Mouse (Mus musculus) heart, postnatal 4 days (tissue): ENCODE measurements around the gene Gde1. TPM values are rescaled to one million over a fixed set of nuclear protein-coding genes. Genes with fewer than 3 reads are reported as not detected.

Experiments used
- DNase-seq: peaks from one replicate; pipeline ENCODE4 v3.0.0; 2021
- total RNA-seq, 2 experiments: library from RNA; stranded (reverse); gene quantifications; 2 replicates each; pipeline ENCODE4 v1.2.3; 2021

The Gde1 gene
- total RNA-seq, 2 experiments from 2014 or later, result 38.6 to 38.8 TPM

DNA sequence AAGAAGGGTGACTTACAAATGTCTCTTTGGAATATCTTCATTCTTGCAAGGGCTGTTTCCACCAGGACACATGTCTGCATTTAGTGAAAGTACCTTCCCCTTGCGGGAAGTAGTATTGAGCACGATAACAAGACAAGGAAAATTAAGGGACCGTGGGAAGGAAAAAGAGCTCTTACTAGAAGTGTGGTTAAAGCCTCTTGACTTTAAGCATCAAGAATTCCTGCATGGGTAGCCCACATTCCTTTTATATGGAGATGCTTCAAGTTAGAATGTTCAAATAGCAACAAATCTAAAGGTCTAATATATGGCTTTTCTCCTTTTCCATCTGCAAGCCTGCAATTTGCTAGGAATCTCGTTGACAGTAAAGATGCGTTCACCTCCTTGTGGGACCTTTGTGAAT lies 910 bp upstream of the Gde1 start:
- no peak for DNase-seq

DNA sequence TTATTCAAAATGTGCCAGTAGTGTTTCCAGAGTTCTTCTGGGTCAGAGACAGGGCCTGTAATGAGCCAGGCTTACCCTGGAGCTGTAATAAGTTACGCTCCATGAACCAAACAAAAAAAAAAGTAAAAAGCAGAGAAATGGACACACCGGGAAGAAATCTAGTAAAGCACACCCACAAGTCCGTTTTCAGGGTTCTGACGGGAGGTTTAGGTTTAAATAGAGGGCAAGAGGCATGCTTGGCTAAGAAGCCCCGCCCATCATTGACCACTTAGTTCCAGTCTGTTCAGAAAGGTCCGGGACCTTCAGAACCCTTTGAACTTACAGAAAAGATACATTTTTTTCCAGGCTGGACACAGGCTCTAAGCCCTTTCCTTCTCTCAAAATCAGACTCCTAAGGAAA lies 473 bp upstream of the Gde1 start:
- DNase-seq, result no peak

- DNase-seq, result no peak
These were observed 1.4 kb downstream of the Gde1 start for GRCm38 (mm10) chr7:118704001-118704850.

- no peak for DNase-seq
These were observed 2.4 kb downstream of the Gde1 start for GRCm38 (mm10) chr7:118703144-118703561.

DNA sequence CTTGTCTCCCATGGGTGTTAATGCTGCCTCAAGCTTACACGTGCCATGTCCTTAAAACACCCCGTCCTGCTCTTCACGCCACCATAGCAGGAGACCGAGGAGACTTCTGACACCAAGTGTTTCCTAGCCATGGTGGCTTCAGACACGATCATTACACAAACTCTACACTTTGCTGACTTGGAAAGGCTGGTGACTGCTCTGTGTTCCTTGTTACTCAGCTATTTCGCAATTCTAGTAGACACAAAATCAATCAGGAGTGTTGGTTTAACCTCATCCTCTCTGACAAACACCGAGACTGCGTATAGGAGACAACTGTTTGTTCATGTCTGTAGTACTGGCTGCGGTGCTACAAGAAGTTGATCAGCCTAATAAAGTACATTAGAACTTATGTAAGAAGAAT lies 6.7 kb downstream of the Gde1 start:
- no peak for DNase-seq

DNA sequence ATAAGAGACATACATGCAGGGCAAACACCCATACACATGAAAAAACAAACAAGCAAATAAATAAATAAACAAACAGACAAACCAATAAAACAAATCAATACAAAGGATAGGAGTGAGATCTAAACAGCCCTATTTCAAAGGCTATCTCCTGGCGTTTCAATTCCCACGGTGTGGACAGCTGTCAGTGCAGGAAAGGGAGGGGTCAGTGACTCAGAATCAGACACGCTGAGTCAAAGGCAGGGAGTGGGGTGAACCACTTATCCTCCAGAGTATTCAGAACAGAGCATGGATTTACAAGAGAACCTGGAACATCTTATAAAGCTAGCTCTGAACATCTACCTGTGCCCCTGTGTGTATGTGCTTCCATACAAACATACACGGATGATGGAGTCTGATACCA lies 8.4 kb downstream of the Gde1 start:
- no peak for DNase-seq

GRCm38 (mm10) chr7:118696146-118696545 lies 9.4 kb downstream of the Gde1 start:
- no peak for DNase-seq

DNA sequence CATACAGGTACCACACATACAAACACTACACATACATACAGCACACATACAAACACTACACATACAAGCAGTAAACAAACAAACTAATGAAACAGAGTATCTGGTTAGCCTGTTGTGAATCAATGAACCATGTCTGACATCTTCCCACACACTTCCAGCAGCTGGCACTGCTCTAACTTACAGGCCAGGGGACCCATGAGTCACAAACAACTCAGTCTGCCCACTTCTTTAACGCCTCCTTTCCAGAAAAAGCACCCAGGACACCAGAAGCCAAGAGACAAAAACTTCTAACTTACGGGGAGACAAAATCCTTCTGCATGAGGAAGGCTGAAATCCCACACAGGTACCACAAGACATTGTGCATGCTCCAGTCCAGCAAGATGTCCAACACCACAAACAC lies 14.3 kb downstream of the Gde1 start:
- no peak for DNase-seq

DNA sequence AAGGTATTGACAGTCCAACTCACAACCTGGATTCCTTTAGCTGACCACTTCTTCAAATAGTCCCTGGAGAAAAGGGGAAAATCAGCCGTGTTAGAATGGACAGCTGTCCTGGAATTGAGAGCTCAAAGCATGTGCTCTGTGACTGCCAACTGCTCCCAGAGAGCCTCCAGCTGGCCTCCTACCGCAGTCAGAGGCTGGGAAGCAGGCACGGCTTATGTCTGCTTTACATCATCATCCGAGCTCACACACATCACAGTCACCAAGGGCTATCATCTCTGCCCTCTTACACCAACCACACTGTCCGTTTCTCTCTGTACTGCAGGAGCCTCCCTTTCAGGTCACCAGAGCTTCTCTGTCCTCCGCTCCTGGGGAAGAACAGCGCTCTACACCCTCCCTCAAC lies 16.5 kb downstream of the Gde1 start:
- no peak for DNase-seq

DNA sequence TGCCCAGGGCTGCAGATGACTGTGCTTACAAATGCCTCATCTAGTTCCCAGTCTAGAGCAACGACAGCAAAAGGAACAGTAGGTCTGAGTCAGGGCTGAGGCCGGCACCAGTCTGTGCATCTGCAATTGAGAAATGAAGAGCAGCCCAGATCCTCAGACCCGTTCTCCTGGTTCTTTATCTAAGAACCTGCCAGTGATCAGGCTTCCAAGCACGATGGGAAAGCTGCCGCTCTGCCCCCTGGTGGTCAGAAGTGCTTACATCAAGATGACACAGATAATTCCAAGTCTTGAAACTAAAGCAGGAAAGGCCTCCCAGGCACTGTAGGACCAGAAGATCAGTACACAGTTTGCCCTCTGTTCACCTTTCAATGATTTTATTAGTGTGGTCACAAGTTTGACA lies 17.4 kb downstream of the Gde1 start:
- peak; percentile 82 for DNase-seq

- no peak for DNase-seq
These were observed 28.8 kb downstream of the Gde1 start for GRCm38 (mm10) chr7:118676826-118677225.

DNA sequence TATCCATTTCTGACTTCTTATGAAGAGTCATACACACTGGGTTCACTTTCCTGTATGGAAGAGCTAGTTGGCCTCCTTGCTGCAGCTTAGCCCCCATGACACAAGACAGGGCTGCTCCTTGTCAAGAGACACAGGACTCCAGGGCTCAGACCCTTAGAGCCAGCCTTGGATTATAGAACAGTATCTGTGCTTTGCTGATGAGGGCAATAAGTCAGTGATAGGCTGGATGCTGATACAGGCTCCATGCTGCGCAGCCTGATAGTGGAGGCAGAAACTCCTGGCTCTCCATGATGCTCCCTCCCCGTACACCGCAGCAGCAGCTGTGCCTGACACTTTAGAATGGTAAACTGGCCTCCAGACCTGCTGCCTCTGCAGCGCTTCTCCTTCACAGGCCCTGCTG lies 35.4 kb downstream of the Gde1 start:
- no peak for DNase-seq

DNA sequence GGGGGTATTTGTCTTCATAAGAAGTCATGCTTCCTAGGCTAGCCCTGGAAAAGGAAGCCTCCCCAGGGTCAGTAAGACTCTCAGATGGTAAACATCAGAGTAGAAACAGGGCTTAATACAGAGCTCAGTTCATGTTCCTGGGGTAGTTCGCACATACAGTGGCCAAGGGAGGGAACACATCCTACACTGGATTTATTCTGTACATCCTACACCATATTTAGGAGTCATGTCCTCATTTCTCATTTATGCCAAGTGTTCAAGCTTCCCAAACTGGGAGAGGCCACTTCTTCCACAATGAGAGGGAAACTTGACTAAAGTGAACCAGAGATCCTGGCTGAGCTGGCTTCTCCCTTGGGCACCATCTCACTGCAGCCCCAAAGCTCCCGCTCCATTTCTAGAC lies 37.8 kb downstream of the Gde1 start:
- no peak for DNase-seq

GRCm38 (mm10) chr7:118656730-118657129 lies 48.8 kb downstream of the Gde1 start:
- no peak for DNase-seq

DNA sequence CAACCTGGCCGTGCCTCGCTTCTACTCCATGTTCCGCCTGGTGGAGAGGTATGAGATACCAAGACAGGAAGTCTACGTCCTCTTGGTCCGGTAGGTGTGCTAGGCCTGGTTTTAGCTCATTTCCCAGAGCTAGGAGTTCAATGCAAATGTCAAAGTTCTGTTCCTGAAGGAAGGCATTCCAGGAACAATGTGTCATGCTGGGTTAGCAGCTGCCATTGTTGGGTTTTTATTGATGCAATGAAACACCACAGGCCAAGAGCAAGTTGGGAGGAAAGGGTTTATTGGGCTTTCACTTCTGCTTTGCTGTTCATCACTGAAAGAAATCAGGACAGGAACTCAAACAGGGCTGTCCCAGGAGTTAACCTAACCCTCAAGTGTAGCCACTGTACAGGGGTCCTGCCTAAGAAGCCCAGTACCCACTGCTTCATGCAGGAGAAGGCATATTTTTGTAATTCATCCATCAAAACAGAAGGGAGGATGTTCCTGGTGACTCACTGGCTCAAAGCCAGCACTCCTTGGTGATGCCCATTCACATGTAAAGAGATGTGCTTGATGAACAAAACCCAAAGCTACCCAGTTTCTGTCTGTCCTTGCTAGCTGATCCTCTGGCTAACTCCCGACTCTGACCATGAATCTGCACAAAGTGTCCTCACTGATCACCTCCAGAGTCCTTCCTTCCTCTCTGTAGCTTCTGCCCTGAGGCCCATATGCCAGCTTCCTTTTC lies 52.8 kb downstream of the Gde1 start:
- no peak for DNase-seq

GRCm38 (mm10) chr7:118650891-118651290 lies 54.7 kb downstream of the Gde1 start:
- no peak for DNase-seq

DNA sequence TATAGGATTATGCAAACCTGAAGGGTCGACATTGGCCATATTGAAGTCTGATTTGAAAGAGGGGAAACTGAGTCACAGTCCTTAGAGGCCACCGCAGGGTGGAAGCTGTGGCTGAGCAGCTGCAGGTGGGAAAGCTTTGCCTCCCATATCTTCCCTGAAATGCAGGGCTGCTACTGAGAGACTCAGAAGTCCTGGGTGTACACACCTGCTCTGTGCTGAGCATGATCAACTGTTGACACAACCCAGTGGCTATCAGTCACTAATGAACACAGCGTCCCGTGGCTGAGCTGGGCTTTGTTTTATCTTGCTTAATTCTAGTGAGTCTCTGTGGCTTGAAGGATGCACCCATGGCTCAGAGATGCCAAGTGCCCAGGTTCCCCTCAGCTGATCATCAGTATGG lies 55.5 kb downstream of the Gde1 start:
- DNase-seq, result no peak

DNA sequence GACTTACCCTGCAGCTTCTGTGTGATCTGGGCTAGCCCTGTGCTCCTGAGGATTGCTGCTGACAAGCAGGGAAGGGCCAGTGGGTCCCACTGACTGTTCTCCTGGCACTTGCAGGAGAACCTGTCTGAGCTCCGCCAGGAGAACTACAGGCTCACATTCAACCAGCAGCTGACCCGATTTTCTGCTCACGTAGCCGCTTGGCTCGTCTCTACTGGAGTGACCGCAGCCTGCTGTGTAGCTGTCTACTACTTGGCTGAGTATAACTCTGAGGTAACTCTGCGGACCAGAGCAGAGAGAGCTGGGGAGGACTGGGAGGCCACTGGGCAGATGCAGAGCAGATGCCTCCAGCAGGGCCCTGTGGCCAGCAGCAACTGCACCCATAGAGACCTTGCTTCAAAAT lies 56.2 kb downstream of the Gde1 start:
- no peak for DNase-seq

DNA sequence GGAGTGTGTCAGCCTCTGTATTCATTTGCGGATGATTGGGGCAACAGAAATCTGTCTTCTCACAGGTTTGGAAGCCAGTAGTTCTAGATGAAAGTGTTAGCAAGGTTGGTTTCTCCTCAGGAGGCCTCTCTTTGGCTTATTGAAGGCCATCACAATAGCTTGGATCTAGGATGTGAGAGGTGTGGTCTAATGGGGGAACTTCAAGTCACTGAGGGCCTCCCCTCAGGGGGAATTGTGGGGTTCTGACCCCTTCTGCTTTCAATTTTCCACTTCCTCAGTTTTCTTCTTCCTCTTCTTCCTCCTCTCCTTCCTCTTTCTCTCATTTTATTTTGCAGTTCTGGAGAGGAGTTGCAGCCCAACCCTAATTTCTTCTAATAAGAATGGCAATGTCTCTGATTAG lies 59.3 kb downstream of the Gde1 start:
- no peak for DNase-seq

Other genes with a start within 250 kb of the Gde1 start
- 10 to 100 TPM; 46.5 to 46.6 TPM for gene Itpripl2, start 213.8 kb downstream of the Gde1 start, total RNA-seq
- 100 to 1,000 TPM in 1 of 2 experiments, 10 to 100 TPM in 1; 99.7 to 112 TPM for gene Coq7, start 172.4 kb downstream of the Gde1 start, total RNA-seq
- gene Tmc7, start 121.0 kb downstream of the Gde1 start, total RNA-seq, result 10 to 100 TPM in 1 of 2 experiments, 1 to 10 TPM in 1; 9.8 to 10.3 TPM
- 1 to 10 TPM in 1 of 2 experiments, under 1 TPM in 1; 0.69 to 1.1 TPM for gene Tmc5, start 108.5 kb downstream of the Gde1 start, total RNA-seq
- gene Ccp110, start 6.8 kb upstream of the Gde1 start, total RNA-seq, result 1 to 10 TPM; 5.8 to 6.9 TPM
- gene Vps35l, start 34.4 kb upstream of the Gde1 start, total RNA-seq, result 10 to 100 TPM; 36.0 to 37.1 TPM
- gene Iqck, start 150.0 kb upstream of the Gde1 start, total RNA-seq, result under 1 TPM; 0.41 to 0.76 TPM
- 10 to 100 TPM; 22.8 to 30.5 TPM for gene Knop1, start 150.5 kb upstream of the Gde1 start, total RNA-seq